Mouse (Mus musculus) MEL (cell line): Measurements from ENCODE around the gene Cdh13.

ENCODE experiments used
- E2F4 ChIP-seq: IDR thresholded peaks from 2 replicates; pipeline ENCODE4 v1.6.1; 2011; ENCODE audit warnings: low read depth, low read length, improper control_type of control experiment, borderline replicate concordance
- EP300 ChIP-seq, 2 experiments: IDR thresholded peaks; 2 replicates each; pipeline ENCODE4 v1.6.1; 2011; ENCODE audit warnings: improper control_type of control experiment in 2 of 2, low read length in 2 of 2, low read depth in 1 of 2, mild to moderate bottlenecking in 1 of 2
- SIN3A ChIP-seq: IDR thresholded peaks from 2 replicates; pipeline ENCODE4 v1.6.1; 2012; ENCODE audit warnings: low read length, improper control_type of control experiment, inconsistent platforms
- UBTF ChIP-seq: IDR thresholded peaks from 2 replicates; pipeline ENCODE4 v1.6.1; 2012; ENCODE audit warnings: low read depth, mild to moderate bottlenecking, inconsistent platforms, low read length, improper control_type of control experiment, moderate library complexity, borderline replicate concordance; ENCODE audit not compliant: insufficient read depth

DNA sequence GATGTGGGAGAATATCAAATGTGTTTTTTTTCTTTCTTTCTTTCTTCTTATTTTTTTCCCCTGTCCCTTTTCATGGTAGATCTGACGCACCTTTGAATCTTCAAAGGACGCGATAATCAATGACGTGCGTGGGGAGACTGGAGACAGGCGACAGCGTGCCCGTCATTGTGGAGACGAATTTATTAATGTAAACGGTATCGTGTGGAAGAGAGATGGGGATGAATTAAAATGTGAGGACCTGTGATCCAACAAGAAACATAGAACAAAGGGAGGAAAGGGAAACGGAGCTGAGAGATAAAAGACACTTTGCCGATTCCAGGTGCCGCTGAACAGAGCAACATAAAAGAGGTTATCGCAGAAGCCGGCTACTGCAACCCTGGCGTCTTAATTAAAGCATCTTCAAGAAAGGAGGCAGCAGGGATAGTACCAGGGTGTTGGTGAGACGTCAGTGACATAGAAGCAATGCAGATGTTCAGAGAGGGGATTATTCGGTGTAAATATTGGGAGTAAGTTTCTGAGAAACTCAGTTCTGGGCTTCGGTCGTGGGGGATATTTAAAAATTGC, 464.6 kb downstream of the Cdh13 start:
- TF ChIP-seq UBTF, result no peak
- TF ChIP-seq EP300 (IDR thresholded peaks at IDR 0.05; ENCODE audit: low read depth in 1 of 2, low read length in 2 of 2), result no peak
- TF ChIP-seq E2F4, result no peak
- no peak for TF ChIP-seq SIN3A
